Mouse (Mus musculus) intestine, embryonic 15.5 days (tissue): ENCODE results near the gene Psmb7. TPM values are rescaled to one million over a fixed set of nuclear protein-coding genes. Genes with fewer than 3 reads are reported as not detected.

Source experiments
- polyA plus RNA-seq: library from polyadenylated mRNA; unstranded; fragments of >200 nt; fragmentation: Nextera tagmentation; extraction: Ambion mirVana; gene quantifications from 2 replicates; pipeline ENCODE4 v1.2.1, GENCODE M21; 2015

Psmb7 gene
- polyA plus RNA-seq, 1 experiment from 2014 or later: 247 TPM

Other genes starting within 250 kb of the Psmb7 start
- gene Nek6, start 132.4 kb downstream of the Psmb7 start, polyA plus RNA-seq: 102 and 104 TPM in 2 replicates
- 0.05 and 1.1 TPM in 2 replicates for gene Nr5a1, start 70.5 kb upstream of the Psmb7 start, polyA plus RNA-seq